Mouse (Mus musculus): ENCODE data around the gene Ncor1.
"Not testable (repeated sequence)": the region's sequence is repeated elsewhere in the genome, so short reads cannot be mapped to it uniquely, and the experiment has no call there.

The Ncor1 gene

DNA sequence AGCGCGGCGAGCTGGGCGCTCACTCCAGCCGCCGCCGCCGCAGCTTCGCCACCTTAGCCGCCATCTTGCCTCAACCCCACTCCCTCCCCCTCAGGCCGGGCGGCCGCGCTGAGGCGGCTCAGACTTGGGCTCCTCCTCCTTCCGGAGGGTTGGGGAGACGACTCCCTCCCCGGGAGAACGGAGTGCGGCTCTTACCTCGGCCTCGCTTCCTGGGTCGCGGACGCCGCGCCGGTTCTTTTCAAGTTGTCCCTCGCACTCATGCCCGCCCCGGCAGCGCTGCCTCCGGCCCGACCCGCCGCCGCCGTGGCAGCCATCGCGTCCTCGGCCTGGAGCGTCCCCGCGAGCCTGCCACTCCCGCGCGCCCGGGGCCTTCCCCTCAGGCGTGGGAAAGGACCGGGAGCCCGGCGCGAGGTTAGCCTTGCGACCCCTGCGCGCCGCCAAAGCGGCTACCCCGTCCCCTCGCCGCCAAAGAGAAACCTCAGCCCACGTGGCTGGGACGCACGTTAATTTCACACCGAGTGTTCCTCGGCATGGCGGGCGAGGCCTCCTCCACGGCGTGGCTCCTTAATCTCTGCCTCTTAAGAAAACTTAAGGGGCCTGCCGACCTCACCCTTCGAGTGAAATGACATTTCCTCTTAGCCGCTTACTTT, 975 bp downstream of the Ncor1 start:
- peak; percentile 88 to 94 for DNase-seq

DNA sequence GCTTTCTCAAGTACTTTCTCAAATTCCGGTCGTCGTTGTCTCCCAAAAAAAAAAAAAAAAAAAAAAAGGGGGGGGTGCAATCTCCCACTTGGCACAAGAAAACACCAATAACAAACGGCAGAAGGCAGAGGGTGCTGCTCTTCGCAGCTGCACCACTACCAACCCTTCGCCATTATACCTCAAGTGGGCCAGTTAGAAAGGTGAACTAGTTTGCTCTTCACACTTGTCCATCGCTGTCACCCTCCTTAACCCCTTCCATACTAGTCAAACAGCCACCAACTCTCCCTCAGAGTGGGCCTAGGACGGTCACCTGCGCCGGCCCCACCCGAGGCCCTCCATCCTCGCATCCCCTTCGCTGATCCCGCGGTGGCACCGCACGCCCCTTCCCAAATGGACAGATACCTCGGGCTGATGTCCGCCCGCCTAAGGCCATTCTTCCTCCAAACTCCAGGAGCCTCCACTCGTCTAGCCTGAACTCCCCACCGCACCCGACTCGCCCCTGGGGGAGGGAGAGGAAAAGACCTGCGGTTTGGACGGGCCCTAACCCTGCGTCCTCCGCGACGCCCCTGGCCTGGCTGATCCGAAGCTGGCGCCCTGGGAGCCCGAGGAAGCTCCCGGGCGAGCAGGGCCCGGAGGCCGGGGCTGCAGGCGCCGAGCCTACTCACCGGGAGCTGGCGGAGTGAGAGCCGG, 1.7 kb downstream of the Ncor1 start:
- DNase-seq: peak in 1 of 2 experiments; percentile 60

GRCm38 (mm10) chr11:62456021-62456482, 2.3 kb downstream of the Ncor1 start:
- no peak for DNase-seq

DNA sequence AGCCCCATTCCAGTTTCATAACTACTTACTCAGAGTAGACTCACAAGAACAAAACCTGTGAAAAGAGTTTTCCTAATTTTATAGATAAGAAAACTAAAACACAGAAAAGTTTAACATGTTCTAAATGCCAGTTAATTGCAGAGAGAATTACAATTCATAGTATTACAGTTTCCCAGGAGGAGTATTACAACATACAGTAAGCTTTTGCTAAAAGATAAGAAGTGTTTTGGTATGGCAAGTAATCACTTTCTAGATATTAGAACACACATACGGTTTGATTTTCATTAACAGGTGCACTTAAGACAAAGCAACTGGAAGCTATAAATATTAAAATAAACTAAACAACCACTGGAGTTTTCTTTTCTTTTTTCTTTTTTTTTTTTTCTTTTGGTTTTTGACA, 3.1 kb downstream of the Ncor1 start:
- no peak for DNase-seq

DNA sequence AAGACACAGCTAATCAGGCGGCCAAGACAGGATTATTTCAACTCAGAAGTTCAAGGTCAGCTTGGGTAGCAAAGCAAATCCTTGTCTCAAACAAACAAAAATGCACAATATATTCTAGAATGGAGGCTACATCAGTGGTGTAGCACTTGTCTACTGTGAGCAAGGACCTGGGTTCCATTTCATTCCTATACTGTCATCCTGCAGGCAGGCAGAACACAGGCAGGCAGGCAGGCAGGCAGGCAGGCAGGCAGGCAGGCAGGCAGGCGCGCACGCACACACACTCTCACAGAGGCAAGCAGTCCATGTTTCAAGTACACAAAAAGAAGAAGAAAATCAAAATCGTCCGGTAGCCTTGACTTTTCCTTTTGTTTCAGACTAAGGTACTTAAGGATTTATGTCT, 9.4 kb downstream of the Ncor1 start:
- no peak for DNase-seq

GRCm38 (mm10) chr11:62445799-62446198, 12.5 kb downstream of the Ncor1 start:
- DNase-seq: no peak

GRCm38 (mm10) chr11:62440670-62441315, 17.5 kb downstream of the Ncor1 start:
- DNase-seq: no peak

DNA sequence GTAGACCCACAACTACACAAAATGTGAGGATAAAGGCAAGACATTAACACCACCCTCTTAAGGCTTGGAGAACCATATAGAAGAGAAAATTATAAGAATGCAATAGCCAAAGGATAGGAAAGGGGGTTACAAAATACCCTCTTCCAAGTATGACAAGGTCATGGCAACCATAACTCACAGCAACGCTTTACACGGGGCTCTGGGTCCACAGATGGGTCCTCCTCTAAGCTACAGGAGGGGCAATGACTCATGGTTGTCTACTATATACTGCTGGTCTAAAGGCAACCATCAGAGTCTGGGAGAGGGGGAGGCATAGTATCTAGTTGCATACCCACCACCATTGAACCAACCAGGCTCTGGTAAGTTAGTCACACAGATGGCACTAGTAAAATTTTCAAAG, 26.1 kb downstream of the Ncor1 start:
- DNase-seq: no peak

GRCm38 (mm10) chr11:62427105-62427504, 31.2 kb downstream of the Ncor1 start:
- peak; percentile 27 to 37 for DNase-seq

GRCm38 (mm10) chr11:62426266-62426665, 32.1 kb downstream of the Ncor1 start:
- no peak for DNase-seq

- DNase-seq: no peak
Measured at GRCm38 (mm10) chr11:62424525-62424924, 33.8 kb downstream of the Ncor1 start.

DNA sequence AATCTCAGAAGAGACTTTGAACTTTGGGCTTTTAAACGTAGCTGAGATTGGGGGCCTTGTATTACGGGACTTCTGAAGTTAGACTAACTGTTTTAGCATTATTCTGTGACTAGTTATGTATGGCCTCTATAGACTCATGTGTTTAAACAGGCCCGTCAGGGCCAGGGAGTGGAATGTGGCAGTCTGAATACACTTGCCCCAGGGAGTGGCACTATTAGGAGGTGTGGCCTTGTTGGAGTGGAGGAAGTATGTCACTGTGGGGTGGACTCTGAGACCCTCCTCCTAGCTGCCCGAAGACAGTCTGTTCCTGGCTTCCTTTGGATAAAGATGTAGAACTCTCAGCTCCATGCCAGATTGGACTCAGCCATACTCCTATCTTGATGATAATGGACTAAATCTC, 43.3 kb downstream of the Ncor1 start:
- DNase-seq: no peak

DNA sequence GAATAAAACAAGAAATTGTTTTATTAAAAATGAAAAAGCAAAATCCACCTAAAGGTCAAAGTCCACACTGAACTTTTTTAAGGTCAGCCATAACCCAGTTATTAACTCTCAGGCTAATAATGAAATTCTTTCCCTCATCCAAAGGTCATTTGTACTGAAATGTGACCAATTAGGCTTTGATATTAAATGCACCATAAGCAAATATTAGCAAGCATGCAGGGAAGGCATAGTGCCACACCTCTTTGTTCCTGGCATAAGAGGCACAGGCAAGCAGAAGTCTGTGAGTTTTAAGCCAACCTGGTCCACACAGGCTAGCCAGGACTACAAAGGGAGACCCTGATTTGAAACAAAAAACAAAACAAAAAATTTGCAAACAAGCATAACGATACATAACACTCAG, 48.7 kb downstream of the Ncor1 start:
- no peak for DNase-seq

DNA sequence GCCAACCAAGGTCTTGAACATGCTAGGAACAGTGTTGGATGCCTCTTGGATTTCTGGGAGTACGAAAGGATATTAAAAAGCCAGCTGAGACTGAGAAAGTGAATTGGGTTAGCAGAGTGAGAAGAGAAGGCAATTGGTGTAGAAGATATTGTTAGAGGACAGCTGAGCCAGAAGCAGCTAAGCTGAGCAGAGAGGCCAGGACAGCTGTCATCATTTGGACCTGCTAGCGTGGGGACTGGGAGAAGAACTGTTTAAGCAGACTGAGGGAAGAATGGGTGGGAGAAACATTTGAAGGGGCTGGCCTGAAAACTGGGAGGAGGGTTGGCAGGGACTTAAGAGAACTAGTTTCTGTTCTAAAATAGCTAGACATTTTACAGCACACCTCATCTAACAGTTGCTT, 49.5 kb downstream of the Ncor1 start:
- DNase-seq: no peak

DNA sequence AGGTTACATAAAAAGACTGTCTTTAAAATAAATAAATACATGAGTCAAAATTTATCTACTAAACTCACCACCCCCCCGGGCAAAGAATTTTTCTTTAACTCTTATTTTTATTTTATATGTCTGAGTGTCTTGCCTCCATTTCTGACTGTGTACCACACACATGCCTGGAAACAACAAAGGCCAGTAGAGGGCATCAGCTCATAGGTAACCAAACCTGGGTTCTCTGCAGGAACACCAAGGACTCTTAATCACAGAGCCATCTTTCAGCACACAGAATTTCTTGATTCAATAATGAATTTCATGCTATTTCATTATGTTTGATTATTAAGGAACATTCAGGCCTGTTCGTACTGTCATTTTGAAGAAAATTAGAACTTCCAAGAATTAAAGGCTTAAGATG, 61.9 kb downstream of the Ncor1 start:
- peak; percentile 39 to 55 for DNase-seq

GRCm38 (mm10) chr11:62388331-62388679, 70.0 kb downstream of the Ncor1 start:
- no peak for DNase-seq

- DNase-seq: no peak
Measured at GRCm38 (mm10) chr11:62387608-62388330, 70.6 kb downstream of the Ncor1 start.

DNA sequence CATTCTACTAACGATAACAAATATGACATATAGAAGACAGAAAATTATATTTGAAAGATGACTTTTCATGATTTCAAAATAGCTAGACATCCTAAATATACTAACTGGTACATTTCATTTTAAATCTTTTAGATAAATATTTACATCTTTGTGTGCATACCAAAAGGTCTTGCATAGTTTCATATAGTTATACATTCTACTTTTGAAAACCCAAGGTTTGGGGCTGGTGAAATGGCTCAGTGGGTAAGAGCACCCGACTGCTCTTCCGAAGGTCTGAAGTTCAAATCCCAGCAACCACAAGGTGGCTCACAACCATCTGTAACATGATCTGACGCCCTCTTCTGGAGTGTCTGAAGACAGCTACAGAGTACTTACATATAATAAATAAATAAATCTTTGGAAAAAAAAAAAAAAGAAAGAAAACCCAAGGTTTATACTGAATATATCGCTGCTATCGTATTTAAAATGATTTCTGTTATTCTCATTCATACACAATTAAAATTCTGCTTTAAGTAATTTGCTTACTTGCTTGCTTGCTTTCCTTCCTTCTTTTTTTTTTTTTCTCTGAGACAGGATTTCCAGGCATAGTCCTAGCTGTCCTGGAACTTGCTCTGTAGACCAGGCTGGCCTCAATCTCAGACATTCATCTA, 81.0 kb downstream of the Ncor1 start:
- DNase-seq: not testable (repeated sequence)

- no peak for DNase-seq
Measured at GRCm38 (mm10) chr11:62371776-62372175, 86.6 kb downstream of the Ncor1 start.

DNA sequence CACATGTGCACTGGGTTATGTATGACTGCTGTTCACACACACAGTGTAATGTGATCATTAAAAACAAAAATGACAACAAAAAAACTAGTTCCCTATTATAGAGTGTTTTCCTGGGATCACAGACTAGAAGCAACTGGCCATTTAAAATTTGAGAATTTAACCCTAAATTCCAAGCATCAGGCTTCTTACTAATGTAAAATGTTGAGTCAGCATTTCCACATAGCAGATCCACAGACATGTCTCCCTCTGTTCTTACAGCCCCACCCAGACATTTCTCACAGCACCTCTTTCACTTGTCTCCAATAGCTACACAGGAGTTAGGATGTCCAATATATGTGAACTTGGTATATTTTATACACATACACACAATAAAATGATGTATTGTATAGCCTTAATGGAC, 88.4 kb downstream of the Ncor1 start:
- no peak for DNase-seq

DNA sequence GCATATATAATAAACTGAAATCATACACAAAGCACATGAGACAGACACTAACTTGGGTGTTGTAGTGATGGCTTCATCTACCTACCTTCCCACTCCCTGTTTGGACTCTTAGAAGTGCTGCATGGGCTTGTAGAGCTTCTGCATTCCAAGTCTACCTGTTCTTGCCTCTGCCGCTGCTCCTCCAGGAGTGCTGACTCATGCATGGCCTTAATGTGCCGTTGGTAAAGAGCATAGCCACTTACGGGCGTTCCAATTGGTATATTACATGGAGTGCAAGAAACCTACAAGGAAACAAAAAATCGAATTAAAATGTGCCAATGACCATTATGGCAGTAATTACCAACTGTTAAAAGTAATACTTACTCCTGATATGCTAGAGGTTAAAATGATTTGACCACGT, 91.5 kb downstream of the Ncor1 start:
- no peak for DNase-seq

DNA sequence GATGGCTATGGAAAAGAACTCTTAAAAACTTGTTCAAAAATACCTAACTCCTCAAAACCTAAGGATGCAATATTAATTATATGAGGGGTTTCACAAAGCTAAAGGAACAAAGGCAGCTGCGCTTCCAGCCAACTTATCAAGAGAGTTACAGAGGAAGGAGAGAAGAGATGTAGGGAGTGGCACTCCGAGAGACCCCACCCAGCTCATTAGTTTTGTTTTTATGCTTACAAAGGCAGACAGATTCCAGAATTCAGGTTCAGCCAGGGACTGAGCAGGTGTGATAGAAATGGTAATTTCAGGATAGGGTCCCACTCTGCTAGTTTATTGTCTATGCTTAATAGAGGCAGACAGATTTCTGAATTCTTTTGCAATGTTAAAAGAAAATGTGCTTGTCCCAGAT, 103.1 kb downstream of the Ncor1 start:
- DNase-seq: no peak

GRCm38 (mm10) chr11:62351948-62352347, 106.4 kb downstream of the Ncor1 start:
- DNase-seq: no peak

All from kidney, postnatal 4 days (tissue).